Mouse (Mus musculus) heart, adult 2 months (tissue): ENCODE results near the gene Tmem161a. TPM values are rescaled to one million over a fixed set of nuclear protein-coding genes. Genes with fewer than 3 reads are reported as not detected.

Experiments
- DNase-seq, 2 experiments: peaks; one replicate each; pipeline ENCODE4 v3.0.0; 2021
- H3K27ac ChIP-seq: fragments of 200-600 bp; 2 replicates; pipeline ENCODE4 v1.8.1; 2022
- H3K27me3 ChIP-seq: fragments of 200-500 bp; 2 replicates; pipeline ENCODE4 v1.6.1; 2012; ENCODE audit warnings: mild to moderate bottlenecking, low read length, inconsistent platforms, mixed read lengths; ENCODE audit not compliant: control insufficient read depth, insufficient read depth
- H3K36me3 ChIP-seq: fragments of 200-500 bp; 2 replicates; pipeline ENCODE4 v1.6.1; 2012; ENCODE audit warnings: low read length, inconsistent platforms; ENCODE audit not compliant: control insufficient read depth, insufficient read depth
- H3K4me1 ChIP-seq: fragments of 200-500 bp; 2 replicates; pipeline ENCODE4 v1.6.1; 2011; ENCODE audit warnings: low read length; ENCODE audit not compliant: control insufficient read depth, insufficient read depth
- H3K4me3 ChIP-seq: fragments of 200-600 bp; 2 replicates; pipeline ENCODE4 v1.8.1; 2022
- H3K79me2 ChIP-seq: fragments of 200-500 bp; replicated peaks from 2 replicates; pipeline ENCODE4 v1.6.1; 2012; ENCODE audit warnings: mild to moderate bottlenecking, inconsistent platforms, low read length, moderate library complexity, mixed read lengths; ENCODE audit not compliant: control insufficient read depth, insufficient read depth
- H3K9ac ChIP-seq: fragments of 200-500 bp; 2 replicates; pipeline ENCODE4 v1.6.1; 2012; ENCODE audit warnings: low read depth, mild to moderate bottlenecking, control low read depth, inconsistent platforms, low read length, mixed read lengths
- CTCF ChIP-seq: fragments of 200-600 bp; IDR thresholded peaks from 2 replicates; pipeline ENCODE4 v1.8.1; 2022; ENCODE audit warnings: antibody characterized with exemption, mild to moderate bottlenecking, moderate library complexity
- EP300 ChIP-seq: fragments of 200-500 bp; IDR thresholded peaks from 2 replicates; pipeline ENCODE4 v1.6.1; 2011; ENCODE audit warnings: low read depth, low read length, control low read depth; ENCODE audit not compliant: insufficient read depth
- POLR2A ChIP-seq: fragments of 200-500 bp; IDR thresholded peaks from 2 replicates; pipeline ENCODE4 v1.6.1; 2011; ENCODE audit warnings: mild to moderate bottlenecking, low read depth, low read length, control low read depth; ENCODE audit not compliant: insufficient read depth
- WGBS: fragments of 180-500 bp; shearing (Covaris S2); methylation state at CpG from one replicate; pipeline ENCODE4 v1.1.7; 2018; 5-methylcytosine and 5-hydroxymethylcytosine counted together
- intact Hi-C: fragments of 180-260 bp; cut with DNase I; formaldehyde crosslinking; loops from one replicate; pipeline ENCODE4 v1.15.1; 2025
- polyA plus RNA-seq: library from polyadenylated mRNA; depleted of rRNA; stranded (reverse); fragments of >200 nt; gene quantifications from 2 replicates; pipeline ENCODE4 v1.2.3, GENCODE M21; 2012
- total RNA-seq, 2 experiments: library from RNA; stranded (reverse); gene quantifications; 2 replicates each; pipeline ENCODE4 v1.2.3; 2021

The Tmem161a gene
- total and polyA plus RNA-seq, 3 experiments, result 93.6 to 134 (median 108) TPM

DNA sequence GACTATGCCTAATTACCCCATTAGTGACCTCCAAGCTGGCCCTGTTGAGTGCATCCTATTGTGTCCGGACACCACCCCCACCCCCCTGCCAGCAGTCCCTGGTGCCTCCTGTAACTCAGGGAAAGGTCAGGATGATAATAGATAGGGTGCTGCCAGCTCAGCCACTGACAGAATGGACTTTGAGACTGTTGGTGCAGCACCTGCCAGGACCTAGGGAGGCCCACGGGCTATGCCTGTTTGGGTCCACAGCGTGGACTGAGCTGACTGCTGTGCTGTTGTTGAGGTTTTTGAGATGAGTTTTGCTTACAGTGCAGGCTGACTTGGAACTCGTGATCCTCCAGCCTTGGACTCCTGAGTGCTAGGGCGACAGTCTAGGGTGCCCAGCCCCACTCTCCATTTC lies 21.1 kb downstream of the Tmem161a start:
- whole genome bisulfite sequencing, result 57% methylated on average over 5 of the region's 5 CpGs
- Histone ChIP-seq H3K4me3 (no peak overlapping the region), H3K9ac (no peak overlapping the region), H3K36me3 (no peaks in the 10 kb centered on the region), H3K79me2 (no peaks in the 10 kb centered on the region), H3K27ac (peak overlapping the region; percentile 31; the same call in 1 of the 2 replicates), H3K27me3 (no peaks in the 10 kb centered on the region), H3K4me1 (peaks cover 5% of the 10 kb centered on the region; the same call in 1 of the 2 replicates)
- DNase-seq, result no peak
- no peak for TF ChIP-seq CTCF
- TF ChIP-seq POLR2A, result no peak
- no peak for TF ChIP-seq EP300
- intact Hi-C loops, result no loop called here

DNA sequence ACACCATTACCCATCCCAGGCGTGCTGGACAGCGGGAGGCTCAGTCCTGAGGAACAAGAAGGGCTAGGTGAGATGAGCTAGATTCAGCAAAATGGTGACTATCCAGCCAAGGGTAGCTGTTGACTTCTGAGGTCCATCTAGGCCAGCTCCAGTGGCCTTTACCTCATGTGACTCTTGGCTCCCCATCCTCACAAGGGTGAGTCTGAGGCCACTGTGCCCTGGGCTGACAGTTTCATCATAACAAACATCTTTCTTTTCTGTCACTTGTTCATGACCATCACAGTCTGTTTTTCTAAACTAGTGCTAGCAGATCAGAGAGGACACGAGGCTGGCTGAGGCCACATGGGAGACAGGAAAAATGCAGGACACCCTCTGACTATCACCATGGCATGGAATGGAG lies 22.0 kb downstream of the Tmem161a start:
- Histone ChIP-seq H3K36me3 (no peaks in the 10 kb centered on the region), H3K79me2 (no peaks in the 10 kb centered on the region), H3K4me3 (no peak overlapping the region), H3K27me3 (no peaks in the 10 kb centered on the region), H3K4me1 (peaks cover 5% of the 10 kb centered on the region; the same call in 1 of the 2 replicates), H3K27ac (no peak overlapping the region; the same call in 1 of the 2 replicates), H3K9ac (no peak overlapping the region)
- intact Hi-C loops, result no loop called here
- 65% methylated on average over 3 of the region's 3 CpGs for WGBS
- no peak for TF ChIP-seq CTCF
- no peak for TF ChIP-seq POLR2A
- TF ChIP-seq EP300, result no peak
- no peak for DNase-seq

DNA sequence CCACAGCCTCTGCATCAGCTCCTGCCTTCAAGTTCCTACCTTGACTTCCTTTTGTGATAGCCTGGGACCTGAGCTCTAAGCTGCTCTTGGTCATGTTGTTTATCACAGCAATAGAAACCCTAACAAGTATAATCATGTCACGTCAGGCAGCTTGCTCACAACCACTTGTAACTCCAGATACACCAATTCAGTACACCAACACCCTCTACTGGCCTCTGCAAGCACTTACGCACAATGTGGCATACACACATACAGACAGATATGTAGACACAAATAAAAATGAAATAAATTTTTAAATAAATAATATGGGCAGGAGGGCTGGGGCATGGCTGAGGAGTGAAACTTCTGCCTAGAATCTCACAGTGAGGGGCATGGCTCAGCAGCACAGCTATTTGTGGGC lies 23.6 kb downstream of the Tmem161a start:
- no peak overlapping the region for H3K4me3 ChIP-seq
- no peaks in the 10 kb centered on the region for H3K79me2 ChIP-seq
- H3K27ac ChIP-seq, result no peak overlapping the region
- H3K4me1 ChIP-seq, result peaks cover 14% of the 10 kb centered on the region
- no peak overlapping the region for H3K9ac ChIP-seq
- H3K36me3 ChIP-seq, result no peaks in the 10 kb centered on the region
- TF ChIP-seq EP300 (no peak), POLR2A (no peak), CTCF (peak; percentile 19)
- DNase-seq, result no peak
- intact Hi-C loops, result no loop called here
- no peaks in the 10 kb centered on the region for H3K27me3 ChIP-seq
- WGBS, result 83% methylated on average over 2 of the region's 2 CpGs

DNA sequence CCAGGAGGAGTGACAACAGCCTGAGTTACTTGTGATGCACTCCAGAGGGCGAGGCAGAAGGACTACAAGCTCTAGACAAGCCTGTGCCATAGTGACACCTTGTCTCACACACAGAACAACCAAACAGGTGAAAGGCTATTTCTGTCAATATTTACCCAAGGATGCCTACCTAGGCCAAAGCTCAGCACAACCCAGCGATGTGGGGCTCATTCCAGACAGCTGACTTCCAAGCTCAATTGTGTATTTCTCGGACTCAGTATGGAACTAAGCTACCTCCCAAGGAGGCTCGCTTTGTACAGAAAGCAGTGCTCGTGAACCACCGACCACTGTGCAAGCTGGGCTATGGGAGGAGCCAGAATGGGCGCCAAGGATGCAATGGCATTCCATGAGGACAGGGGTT lies 25.4 kb downstream of the Tmem161a start:
- no peak overlapping the region for H3K9ac ChIP-seq
- H3K36me3 ChIP-seq, result no peaks in the 10 kb centered on the region
- 64% methylated on average over 7 of the region's 7 CpGs for WGBS
- TF ChIP-seq POLR2A (no peak), EP300 (no peak), CTCF (no peak)
- H3K79me2 ChIP-seq, result no peaks in the 10 kb centered on the region; the same call in 1 of the 2 replicates
- no peak for DNase-seq
- H3K4me1 ChIP-seq, result peaks cover 14% of the 10 kb centered on the region
- H3K4me3 ChIP-seq, result no peak overlapping the region
- H3K27ac ChIP-seq, result no peak overlapping the region
- intact Hi-C loops, result no loop called here
- H3K27me3 ChIP-seq, result no peaks in the 10 kb centered on the region

- Histone ChIP-seq H3K4me1 (peaks cover 9% of the 10 kb centered on the region), H3K4me3 (no peak overlapping the region), H3K27ac (peak overlapping the region; percentile 38; the same call in 1 of the 2 replicates), H3K27me3 (no peaks in the 10 kb centered on the region), H3K36me3 (no peaks in the 10 kb centered on the region), H3K79me2 (no peaks in the 10 kb centered on the region; the same call in 1 of the 2 replicates), H3K9ac (no peak overlapping the region)
- peak in 1 of 2 experiments; percentile 38 for DNase-seq
- intact Hi-C loops, result loop anchor here (2.0 kb wide), 1 partner anchor 23 kb away; no protein-coding TSS in a partner anchor
- 45% methylated on average over 5 of the region's 5 CpGs for WGBS
- TF ChIP-seq CTCF (peak; percentile 67), POLR2A (no peak)
These were observed 28.0 kb downstream of the Tmem161a start for GRCm38 (mm10) chr8:70200098-70200681.

- no peaks in the 10 kb centered on the region for H3K36me3 ChIP-seq
- no peak for DNase-seq
- H3K27ac ChIP-seq, result no peak overlapping the region; the same call in 1 of the 2 replicates
- 42% methylated on average over 3 of the region's 3 CpGs for WGBS
- no peaks in the 10 kb centered on the region; the same call in 1 of the 2 replicates for H3K79me2 ChIP-seq
- TF ChIP-seq CTCF (no peak), POLR2A (no peak), EP300 (no peak)
- no peak overlapping the region for H3K9ac ChIP-seq
- H3K4me3 ChIP-seq, result no peak overlapping the region
- no peaks in the 10 kb centered on the region for H3K27me3 ChIP-seq
- peaks cover 9% of the 10 kb centered on the region for H3K4me1 ChIP-seq
- intact Hi-C loops, result loop anchor here (2.0 kb wide), 1 partner anchor 21 kb away; no protein-coding TSS in a partner anchor
These were observed 29.3 kb downstream of the Tmem161a start for GRCm38 (mm10) chr8:70201417-70201816.
